Mouse (Mus musculus) adrenal gland, adult 18-20 months (tissue): ENCODE data around the gene Gstp1. TPM values are rescaled to one million over a fixed set of nuclear protein-coding genes. Genes with fewer than 3 reads are reported as not detected.

Experiments
- DNase-seq, 2 experiments: peaks; one replicate each; pipeline ENCODE4 v3.0.0; 2021 to 2022; ENCODE audit warnings: low spot score in 2 of 2
- total RNA-seq, 2 experiments: library from RNA; stranded (reverse); gene quantifications; 1 replicate in 1 of 2; 2 replicates in 1 of 2; pipeline ENCODE4 v1.2.3; 2021

Gstp1 gene
- total RNA-seq, 2 experiments from 2014 or later: 392 to 420 TPM

GRCm38 (mm10) chr19:4003112-4003511 is 34.7 kb downstream of the Gstp1 start, which contains the start of gene Doc2g:
Gene Doc2g, plus strand, starts transcription at chr19:4003313.
- no peak for DNase-seq

GRCm38 (mm10) chr19:4001752-4002151 is 36.0 kb downstream of the Gstp1 start:
- no peak for DNase-seq

- DNase-seq: no peak
Observed at GRCm38 (mm10) chr19:4000949-4001525, 36.7 kb downstream of the Gstp1 start.

GRCm38 (mm10) chr19:4000119-4000900 is 37.5 kb downstream of the Gstp1 start, which contains the start of the genes Nudt8 and Gm49405:
Gene Nudt8, plus strand, starts transcription at chr19:4000580.
Gene Gm49405, plus strand, starts transcription at chr19:4000626.
- DNase-seq: peak; percentile 87 to 88

- no peak for DNase-seq
Observed at GRCm38 (mm10) chr19:3999121-3999730, 38.6 kb downstream of the Gstp1 start.

- no peak for DNase-seq
Observed at GRCm38 (mm10) chr19:3998335-3998734, 39.5 kb downstream of the Gstp1 start.

- no peak for DNase-seq
Observed at GRCm38 (mm10) chr19:3997231-3997630, 40.6 kb downstream of the Gstp1 start.

GRCm38 (mm10) chr19:3996747-3997146 is 41.0 kb downstream of the Gstp1 start:
- no peak for DNase-seq

GRCm38 (mm10) chr19:3996106-3996505 is 41.7 kb downstream of the Gstp1 start:
- no peak for DNase-seq

- DNase-seq: no peak
Observed at GRCm38 (mm10) chr19:3995505-3995904, 42.3 kb downstream of the Gstp1 start.

- no peak for DNase-seq
Observed at GRCm38 (mm10) chr19:3994932-3995331, 42.9 kb downstream of the Gstp1 start.

GRCm38 (mm10) chr19:3992416-3992815 is 45.4 kb downstream of the Gstp1 start, which contains the start of gene Tbx10:
Gene Tbx10, plus strand, starts transcription at chr19:3992752.
- DNase-seq: no peak

GRCm38 (mm10) chr19:3991966-3992365 is 45.8 kb downstream of the Gstp1 start:
- no peak for DNase-seq

GRCm38 (mm10) chr19:3991562-3991961 is 46.2 kb downstream of the Gstp1 start:
- no peak for DNase-seq

GRCm38 (mm10) chr19:3990804-3991203 is 47.0 kb downstream of the Gstp1 start:
- DNase-seq: no peak

- no peak for DNase-seq
Observed at GRCm38 (mm10) chr19:3988750-3989149, 49.0 kb downstream of the Gstp1 start.

- DNase-seq: no peak
Observed at GRCm38 (mm10) chr19:3988066-3988465, 49.7 kb downstream of the Gstp1 start.

GRCm38 (mm10) chr19:3986334-3986733 is 51.5 kb downstream of the Gstp1 start, which contains the start of gene Acy3:
Gene Acy3, plus strand, starts transcription at chr19:3986570.
- peak; percentile 75 to 79 for DNase-seq
